In genomic region chr1:178530301-178531078, GRCm38 (mm10) we compare ENCODE assay signal across 8 mouse cellular contexts. TPM values are rescaled to one million over a fixed set of nuclear protein-coding genes. Genes with fewer than 3 reads are reported as not detected.
DNase-seq lines count a peak whose midpoint lies in the region; ATAC-seq and TF ChIP-seq lines count a peak whose summit lies in the region.

No protein-coding gene starts in this region.

- peak; percentile 93 for DNase-seq in cerebellum, adult 8-10 months
- peak; percentile 59 to 85 for DNase-seq in frontal cortex, postnatal 10 days (ENCODE audit: low spot score in 2 of 2)
- peak; percentile 88 for DNase-seq in hindbrain, embryonic 10.5 days (ENCODE audit: low spot score)
- DNase-seq in layer of hippocampus, adult 9-10 months (ENCODE audit: low spot score), result peak; percentile 33
- peak; percentile 89 for DNase-seq in lung, embryonic 14.5 days
- peak; percentile 69 for DNase-seq in ovary, adult 18-20 months (ENCODE audit: low spot score)
- DNase-seq in thymus, postnatal 10 days (ENCODE audit: low spot score in 2 of 2), result peak; percentile 39 to 75

- peak overlapping the region; percentile 65 for H3K9ac ChIP-seq in ES-Bruce4 (ENCODE audit: low read depth, poor library complexity, severe bottlenecking)
- H3K9ac ChIP-seq in lung, embryonic 14.5 days, result peak overlapping the region; percentile 62

- peak overlapping the region; percentile 100 for H3K4me2 ChIP-seq in lung, embryonic 14.5 days

- no peak for TF ChIP-seq POLR2A in ES-Bruce4 (IDR thresholded peaks at IDR 0.05; ENCODE audit: insufficient read depth, low read length)

- no peak overlapping the region for H3K27ac ChIP-seq in ES-Bruce4 (ENCODE audit: insufficient read depth, low read length)
- peak overlapping the region; percentile 83 for H3K27ac ChIP-seq in hindbrain, embryonic 10.5 days
- H3K27ac ChIP-seq in lung, embryonic 14.5 days (ENCODE audit: low read depth), result no peak overlapping the region

- no peaks in the 10 kb centered on the region for H3K36me3 ChIP-seq in ES-Bruce4 (ENCODE audit: control insufficient read depth, insufficient read depth, low read length, poor library complexity, severe bottlenecking)
- no peaks in the 10 kb centered on the region for H3K36me3 ChIP-seq in hindbrain, embryonic 10.5 days
- no peaks in the 10 kb centered on the region for H3K36me3 ChIP-seq in lung, embryonic 14.5 days (ENCODE audit: insufficient read depth)

- peak; percentile 41 for TF ChIP-seq CTCF in ES-Bruce4 (IDR thresholded peaks at IDR 0.05; ENCODE audit: low read depth, low read length)
- TF ChIP-seq CTCF in lung, embryonic 14.5 days (IDR thresholded peaks at IDR 0.05; ENCODE audit: low read depth), result peak; percentile 74

- no peak for TF ChIP-seq EP300 in ES-Bruce4 (IDR thresholded peaks at IDR 0.05; ENCODE audit: insufficient read depth, low read depth, low read length)

- 1% methylated on average over 62 of the region's 62 CpGs for WGBS in hindbrain, embryonic 10.5 days
- WGBS in lung, embryonic 14.5 days, result under 1% methylated on average over 62 of the region's 62 CpGs

- H3K9me3 ChIP-seq in ES-Bruce4 (replicated peaks; ENCODE audit: control insufficient read depth, insufficient read depth, low read length, poor library complexity, severe bottlenecking), result no peaks in the 10 kb centered on the region
- H3K9me3 ChIP-seq in hindbrain, embryonic 10.5 days, result no peaks in the 10 kb centered on the region
- H3K9me3 ChIP-seq in lung, embryonic 14.5 days (ENCODE audit: low read depth, low read length), result no peaks in the 10 kb centered on the region

- H3K4me1 ChIP-seq in ES-Bruce4 (ENCODE audit: control insufficient read depth, insufficient read depth, low read length), result no peaks in the 10 kb centered on the region
- H3K4me1 ChIP-seq in hindbrain, embryonic 10.5 days (replicated peaks), result peaks cover 40% of the 10 kb centered on the region
- peaks cover 7% of the 10 kb centered on the region; the same call in 1 of the 2 replicates for H3K4me1 ChIP-seq in lung, embryonic 14.5 days (ENCODE audit: insufficient read depth)

- peaks cover 15% of the 10 kb centered on the region for H3K27me3 ChIP-seq in ES-Bruce4 (ENCODE audit: control insufficient read depth, insufficient read depth, low read length, poor library complexity, severe bottlenecking)
- peaks cover 54% of the 10 kb centered on the region for H3K27me3 ChIP-seq in hindbrain, embryonic 10.5 days (ENCODE audit: insufficient read depth, poor library complexity, severe bottlenecking)
- peaks cover 15% of the 10 kb centered on the region for H3K27me3 ChIP-seq in lung, embryonic 14.5 days (ENCODE audit: insufficient read depth, low read length)

- ATAC-seq in lung, embryonic 14.5 days (ENCODE audit: insufficient read depth), result peak; percentile 23; the same call in 1 of the 2 replicates

- peak overlapping the region; percentile 71 for H3K4me3 ChIP-seq in ES-Bruce4 (ENCODE audit: low read depth, low read length)
- peak overlapping the region; percentile 68 for H3K4me3 ChIP-seq in hindbrain, embryonic 10.5 days
- peak overlapping the region; percentile 60 for H3K4me3 ChIP-seq in lung, embryonic 14.5 days (ENCODE audit: low read depth, low read length)

RNA-seq across cellular contexts. Expression of gene Kif26b, which starts 1.6 kb away (rescaled TPM):
- 0.31 and 0.41 TPM in 2 replicates for polyA plus RNA-seq in ES-Bruce4 (2011; ENCODE audit: insufficient read depth, insufficient read length, low read depth, missing spikeins)
- polyA plus RNA-seq in hindbrain, embryonic 10.5 days (2016; fragmentation: Nextera tagmentation; extraction: Ambion mirVana), result 4.6 and 4.9 TPM in 2 replicates
- 1.5 and 2.2 TPM in 2 replicates for polyA plus RNA-seq in lung, embryonic 14.5 days (2014; fragmentation: Nextera tagmentation; extraction: Ambion mirVana)

Comparison
In these comparisons a context has a peak if more than half of its experiments do, and no peak if none do; other contexts are left out.
1. DNase-seq: peak in every context shown above with its lines; median percentile 93 in cerebellum, adult 8-10 months; 89 in lung, embryonic 14.5 days; 88 in hindbrain, embryonic 10.5 days; 72 in frontal cortex, postnatal 10 days; 69 in ovary, adult 18-20 months; 57 in thymus, postnatal 10 days; 33 in layer of hippocampus, adult 9-10 months.